Mouse (Mus musculus): ENCODE results near the gene Cobl. TPM values are rescaled to one million over a fixed set of nuclear protein-coding genes. Genes with fewer than 3 reads are reported as not detected.

The Cobl gene
- polyA plus RNA-seq, 1 experiment from 2014 or later = 12.0 TPM

GRCm38 (mm10) chr11:12373106-12374098 is 91.4 kb downstream of the Cobl start:
- Histone ChIP-seq H3K27me3 (no peaks in the 10 kb centered on the region), H3K4me2 (no peak overlapping the region), H3K9ac (no peak overlapping the region), H3K4me3 (no peak overlapping the region), H3K36me3 (no peaks in the 10 kb centered on the region), H3K27ac (no peak overlapping the region), H3K9me3 (no peaks in the 10 kb centered on the region), H3K4me1 (no peaks in the 10 kb centered on the region)
- ATAC-seq (ENCODE audit: borderline replicate concordance, extremely low read depth, low FRiP score, low TSS enrichment) = peak; percentile 93
- WGBS = 28% methylated on average over 12 of the region's 12 CpGs

- H3K4me1 ChIP-seq = no peaks in the 10 kb centered on the region
- no peak overlapping the region for H3K27ac ChIP-seq
- H3K36me3 ChIP-seq = no peaks in the 10 kb centered on the region
- no peak overlapping the region for H3K4me3 ChIP-seq
- H3K9me3 ChIP-seq = no peaks in the 10 kb centered on the region
- no peak overlapping the region for H3K4me2 ChIP-seq
- no peak overlapping the region for H3K9ac ChIP-seq
- ATAC-seq (ENCODE audit: borderline replicate concordance, extremely low read depth, low FRiP score, low TSS enrichment) = no peak
- H3K27me3 ChIP-seq = no peaks in the 10 kb centered on the region
Observed at GRCm38 (mm10) chr11:12370957-12371356, 93.8 kb downstream of the Cobl start.

- H3K9ac ChIP-seq = no peak overlapping the region
- H3K4me3 ChIP-seq = no peak overlapping the region
- no peaks in the 10 kb centered on the region for H3K9me3 ChIP-seq
- no peaks in the 10 kb centered on the region for H3K4me1 ChIP-seq
- ATAC-seq (ENCODE audit: borderline replicate concordance, extremely low read depth, low FRiP score, low TSS enrichment) = no peak
- 44% methylated on average over 5 of the region's 5 CpGs for WGBS
- no peak overlapping the region for H3K4me2 ChIP-seq
- no peaks in the 10 kb centered on the region for H3K27me3 ChIP-seq
- H3K36me3 ChIP-seq = no peaks in the 10 kb centered on the region
- H3K27ac ChIP-seq = 0 out of 2 replicates have a peak overlapping the region, but pooled peaks have one; percentile 24
Observed at GRCm38 (mm10) chr11:12367426-12368178, 97.2 kb downstream of the Cobl start.

- Histone ChIP-seq H3K9me3 (no peaks in the 10 kb centered on the region), H3K4me1 (peaks cover 11% of the 10 kb centered on the region; the same call in 1 of the 2 replicates), H3K9ac (no peak overlapping the region), H3K4me2 (no peak overlapping the region), H3K27ac (no peak overlapping the region), H3K36me3 (no peaks in the 10 kb centered on the region), H3K27me3 (no peaks in the 10 kb centered on the region), H3K4me3 (no peak overlapping the region)
- 15% methylated on average over 2 of the region's 2 CpGs for WGBS
- ATAC-seq (ENCODE audit: borderline replicate concordance, extremely low read depth, low FRiP score, low TSS enrichment) = peak; percentile 91
Observed at GRCm38 (mm10) chr11:12359336-12360000, 105.3 kb downstream of the Cobl start.

- ATAC-seq (ENCODE audit: borderline replicate concordance, extremely low read depth, low FRiP score, low TSS enrichment) = 0 out of 2 replicates have a peak, but pooled peaks have one; percentile 47
Observed at GRCm38 (mm10) chr11:12358602-12359001, 106.2 kb downstream of the Cobl start.

GRCm38 (mm10) chr11:12355681-12356080 is 109.1 kb downstream of the Cobl start:
- Histone ChIP-seq H3K27me3 (no peaks in the 10 kb centered on the region), H3K9ac (no peak overlapping the region), H3K4me1 (peaks cover 11% of the 10 kb centered on the region; the same call in 1 of the 2 replicates), H3K36me3 (no peaks in the 10 kb centered on the region), H3K4me3 (no peak overlapping the region), H3K4me2 (no peak overlapping the region), H3K27ac (no peak overlapping the region), H3K9me3 (no peaks in the 10 kb centered on the region)
- WGBS = 53% methylated on average over 3 of the region's 3 CpGs
- ATAC-seq (ENCODE audit: borderline replicate concordance, extremely low read depth, low FRiP score, low TSS enrichment) = no peak

More at GRCm38 (mm10) chr11:12358602-12359001, 106.2 kb downstream of the Cobl start:
- Histone ChIP-seq H3K4me1 (peaks cover 11% of the 10 kb centered on the region; the same call in 1 of the 2 replicates), H3K27ac (no peak overlapping the region), H3K27me3 (no peaks in the 10 kb centered on the region), H3K4me3 (no peak overlapping the region), H3K9me3 (no peaks in the 10 kb centered on the region), H3K4me2 (no peak overlapping the region), H3K36me3 (no peaks in the 10 kb centered on the region), H3K9ac (no peak overlapping the region)
- WGBS = 49% methylated on average over 4 of the region's 4 CpGs

GRCm38 (mm10) chr11:12350986-12351546 is 113.7 kb downstream of the Cobl start:
- 37% methylated on average over 3 of the region's 3 CpGs for WGBS
- Histone ChIP-seq H3K36me3 (no peaks in the 10 kb centered on the region), H3K9ac (no peak overlapping the region), H3K9me3 (no peaks in the 10 kb centered on the region), H3K4me2 (no peak overlapping the region), H3K4me3 (no peak overlapping the region), H3K27me3 (no peaks in the 10 kb centered on the region), H3K27ac (no peak overlapping the region), H3K4me1 (no peaks in the 10 kb centered on the region)
- ATAC-seq (ENCODE audit: borderline replicate concordance, extremely low read depth, low FRiP score, low TSS enrichment) = no peak

- Histone ChIP-seq H3K27ac (no peak overlapping the region), H3K4me3 (no peak overlapping the region), H3K4me1 (no peaks in the 10 kb centered on the region), H3K36me3 (no peaks in the 10 kb centered on the region), H3K27me3 (no peaks in the 10 kb centered on the region), H3K9me3 (no peaks in the 10 kb centered on the region), H3K9ac (no peak overlapping the region), H3K4me2 (no peak overlapping the region)
- ATAC-seq (ENCODE audit: borderline replicate concordance, extremely low read depth, low FRiP score, low TSS enrichment) = no peak
- 86% methylated on average over 1 of the region's 1 CpGs for WGBS
Observed at GRCm38 (mm10) chr11:12350086-12350485, 114.7 kb downstream of the Cobl start.

- H3K27ac ChIP-seq = no peak overlapping the region
- 47% methylated on average over 2 of the region's 2 CpGs for WGBS
- no peak overlapping the region for H3K4me3 ChIP-seq
- no peaks in the 10 kb centered on the region for H3K36me3 ChIP-seq
- no peaks in the 10 kb centered on the region for H3K4me1 ChIP-seq
- H3K9ac ChIP-seq = no peak overlapping the region
- no peak for ATAC-seq (ENCODE audit: borderline replicate concordance, extremely low read depth, low FRiP score, low TSS enrichment)
- no peaks in the 10 kb centered on the region for H3K9me3 ChIP-seq
- no peak overlapping the region for H3K4me2 ChIP-seq
- H3K27me3 ChIP-seq = no peaks in the 10 kb centered on the region
Observed at GRCm38 (mm10) chr11:12346486-12346885, 118.3 kb downstream of the Cobl start.

GRCm38 (mm10) chr11:12343686-12344085 is 121.1 kb downstream of the Cobl start:
- Histone ChIP-seq H3K4me3 (no peak overlapping the region), H3K4me2 (no peak overlapping the region), H3K9ac (no peak overlapping the region), H3K27ac (no peak overlapping the region), H3K9me3 (no peaks in the 10 kb centered on the region), H3K36me3 (no peaks in the 10 kb centered on the region), H3K27me3 (no peaks in the 10 kb centered on the region), H3K4me1 (no peaks in the 10 kb centered on the region)
- 78% methylated on average over 4 of the region's 4 CpGs for WGBS
- ATAC-seq (ENCODE audit: borderline replicate concordance, extremely low read depth, low FRiP score, low TSS enrichment) = no peak

GRCm38 (mm10) chr11:12340697-12341096 is 124.1 kb downstream of the Cobl start:
- Histone ChIP-seq H3K4me1 (0 out of 2 replicates have a peak, but pooled peaks cover 5% of the 10 kb centered on the region), H3K27me3 (no peaks in the 10 kb centered on the region), H3K36me3 (no peaks in the 10 kb centered on the region), H3K9ac (no peak overlapping the region), H3K4me2 (no peak overlapping the region), H3K9me3 (no peaks in the 10 kb centered on the region), H3K4me3 (no peak overlapping the region), H3K27ac (no peak overlapping the region)
- ATAC-seq (ENCODE audit: borderline replicate concordance, extremely low read depth, low FRiP score, low TSS enrichment) = no peak
